Mouse (Mus musculus) right cerebral cortex, adult 2 months (tissue): ENCODE measurements around the gene Nop2.
"Not testable (repeated sequence)": the region's sequence is repeated elsewhere in the genome, so short reads cannot be mapped to it uniquely, and the experiment has no call there.

Experiments used
- DNase-seq, 2 experiments: peaks; one replicate each; pipeline ENCODE4 v3.0.0; 2021 to 2022; ENCODE audit warnings: low spot score in 2 of 2

The Nop2 gene

DNA sequence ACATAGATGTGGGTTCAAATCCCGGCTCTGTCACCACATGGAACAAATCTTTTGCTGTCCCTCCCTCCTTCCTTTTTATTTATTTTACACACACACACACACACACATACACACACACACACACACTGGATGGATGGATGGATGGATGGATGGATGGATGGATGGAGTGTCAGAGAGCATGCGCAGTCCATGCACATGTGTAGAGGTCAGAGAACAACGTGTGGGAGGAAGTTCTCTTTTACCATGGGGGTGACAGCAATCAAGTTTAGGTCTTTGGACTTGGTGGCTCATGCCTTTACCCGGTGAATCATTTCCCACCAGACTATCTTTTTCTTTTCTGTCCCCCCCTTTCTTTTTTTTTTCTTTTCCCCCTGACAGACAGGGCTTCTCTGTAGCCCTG, 22.0 kb downstream of the Nop2 start:
- no peak for DNase-seq

DNA sequence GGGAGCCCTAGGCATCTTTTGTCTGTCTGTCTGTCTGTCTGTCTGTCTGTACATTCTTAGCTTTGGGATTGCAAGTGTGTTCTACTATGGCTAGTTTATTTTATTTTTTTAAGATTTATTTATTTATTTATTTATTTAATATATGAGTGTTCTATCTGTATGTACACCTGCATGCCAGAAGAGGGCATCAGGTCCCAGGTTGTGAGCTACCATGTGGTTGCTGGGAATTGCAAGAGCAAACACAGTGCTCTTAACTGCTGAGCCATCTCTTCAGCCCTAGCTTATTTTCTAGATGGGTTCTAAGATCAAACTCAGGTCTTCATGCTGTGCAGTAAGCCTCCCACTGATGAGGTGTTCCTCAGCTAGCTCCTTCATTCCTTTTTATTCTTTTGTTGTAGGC, 22.8 kb downstream of the Nop2 start:
- DNase-seq: no peak

DNA sequence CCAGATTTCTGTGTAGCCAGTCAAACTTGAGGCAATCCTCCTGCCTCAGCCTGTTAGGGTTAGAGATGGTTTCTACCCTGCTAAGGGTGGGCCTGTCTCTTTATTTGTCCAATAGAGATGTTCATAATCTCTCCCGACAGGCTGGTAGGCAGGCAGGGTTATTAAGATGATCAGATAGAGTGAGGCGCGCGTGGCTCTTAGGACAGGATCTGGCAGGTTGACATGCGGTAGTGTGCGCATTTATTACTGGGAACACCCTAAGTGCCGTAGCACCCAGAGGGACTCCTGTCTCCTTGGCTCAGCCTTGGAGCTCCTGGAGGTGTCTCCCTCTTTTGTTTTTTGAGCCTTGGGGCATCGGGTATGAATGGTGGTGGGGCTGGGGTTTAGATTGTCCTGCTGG, 23.6 kb downstream of the Nop2 start:
- DNase-seq: no peak

DNA sequence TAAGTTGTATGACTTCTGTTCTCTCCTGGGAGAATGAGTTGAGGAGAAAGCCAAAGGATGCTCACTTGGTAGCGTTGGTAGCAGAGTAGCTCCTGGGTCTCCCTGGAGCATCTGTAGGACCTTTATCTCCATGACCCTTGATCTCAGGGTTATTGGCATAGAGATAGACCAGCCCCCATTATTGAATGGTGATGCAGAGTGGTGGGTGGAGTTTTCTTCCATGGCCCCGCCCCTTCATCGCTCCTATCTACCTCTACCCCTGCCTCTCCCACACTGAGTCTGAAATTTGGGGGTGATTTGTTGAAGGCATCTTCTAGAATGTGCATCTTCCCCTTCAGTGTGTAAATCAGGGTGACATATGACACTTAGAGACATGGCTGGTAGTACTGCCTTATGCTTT, 24.8 kb downstream of the Nop2 start:
- DNase-seq: no peak

DNA sequence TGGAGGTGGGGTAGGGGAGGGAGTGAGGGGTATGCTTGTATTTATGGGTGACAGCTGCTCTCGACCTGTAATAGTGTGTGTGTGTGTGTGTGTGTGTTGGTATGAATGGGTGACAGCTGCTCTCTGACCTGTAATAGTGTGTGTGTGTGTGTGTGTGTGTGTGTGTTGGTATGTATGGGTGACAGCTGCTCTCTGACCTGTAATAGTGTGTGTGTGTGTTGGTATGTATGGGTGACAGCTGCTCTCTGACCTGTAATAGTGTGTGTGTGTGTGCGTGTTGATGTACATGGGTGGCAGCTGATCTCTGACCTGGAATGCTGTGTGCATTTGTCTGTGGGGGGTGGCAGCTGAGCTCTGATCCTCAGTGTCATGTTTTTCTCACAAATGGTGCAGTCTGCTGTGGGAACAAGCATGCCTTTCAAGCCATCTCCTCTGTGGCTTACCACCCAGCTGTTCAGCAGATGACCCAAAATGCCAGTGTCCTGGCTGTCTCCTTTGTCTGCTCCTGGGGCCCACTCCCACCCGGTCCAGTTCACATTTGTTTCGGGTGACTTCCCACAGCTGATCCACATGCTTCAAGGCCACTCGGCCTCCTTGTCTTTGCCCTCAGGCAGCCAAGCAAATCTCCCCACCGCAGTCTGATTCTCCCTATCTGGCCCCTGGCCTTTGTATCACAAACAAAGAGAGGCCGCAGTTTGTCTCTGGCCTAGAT, 25.4 kb downstream of the Nop2 start:
- no peak for DNase-seq

DNA sequence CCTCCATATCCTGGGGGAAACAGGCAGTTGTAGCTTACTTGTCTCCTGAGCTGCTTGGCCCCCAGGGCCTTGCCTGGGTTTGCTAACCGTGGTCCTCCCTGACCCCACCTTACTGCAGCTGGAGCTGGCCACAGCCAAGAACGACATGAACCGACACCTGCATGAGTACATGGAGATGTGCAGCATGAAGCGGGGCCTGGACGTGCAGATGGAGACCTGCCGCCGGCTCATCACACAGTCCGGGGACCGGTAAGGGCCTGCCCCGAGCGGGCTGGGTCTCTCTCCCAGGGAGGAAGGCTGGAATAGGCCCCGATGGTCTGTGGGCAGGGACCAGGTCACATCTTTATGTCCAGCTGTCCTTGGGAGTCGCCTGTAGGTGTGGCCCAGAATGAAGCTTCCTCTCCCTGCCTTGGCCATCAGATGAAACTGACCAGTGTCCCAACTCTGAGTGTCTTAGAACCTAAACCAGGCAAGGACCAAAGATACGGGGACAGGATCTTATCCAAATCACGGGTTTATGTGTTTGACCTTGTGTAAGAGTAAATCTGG, 27.3 kb downstream of the Nop2 start:
- no peak for DNase-seq

DNA sequence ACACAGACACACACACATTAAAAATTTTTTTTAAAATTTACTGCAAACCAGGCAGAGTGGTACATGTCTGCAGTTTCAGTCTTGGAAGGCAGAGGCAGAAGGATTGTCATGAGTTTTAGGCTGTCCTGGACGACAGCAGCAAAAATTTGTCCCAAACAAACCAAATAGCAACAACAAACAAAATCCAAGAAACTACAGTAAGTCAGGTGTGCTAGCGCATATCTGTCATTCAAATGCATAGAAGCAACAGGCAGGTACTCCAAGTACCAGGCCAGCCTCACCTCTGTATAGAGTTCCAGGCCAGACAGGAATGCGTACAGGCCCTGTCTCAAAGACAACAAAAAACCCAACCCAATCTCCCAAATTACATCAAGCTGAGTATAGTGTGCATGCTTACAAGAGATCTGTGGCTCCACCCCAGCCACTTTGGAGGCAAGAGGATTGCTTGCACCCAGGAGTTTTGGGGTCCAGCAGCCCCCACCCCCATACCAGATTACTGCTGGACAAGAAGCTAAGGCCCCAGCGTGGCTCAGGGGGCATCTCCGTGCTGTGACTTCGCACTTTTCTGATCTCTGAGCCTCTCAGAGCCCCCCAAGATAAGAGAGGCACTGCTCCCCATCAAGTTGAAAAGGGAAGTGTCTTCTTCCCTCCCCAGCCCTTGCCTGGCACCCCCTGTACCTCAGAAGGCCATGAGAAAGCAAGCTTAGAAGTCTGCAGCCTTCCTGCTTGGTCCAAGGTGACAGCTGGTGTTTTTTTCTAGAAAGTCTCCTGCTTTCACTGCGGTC, 28.3 kb downstream of the Nop2 start:
- no peak for DNase-seq

DNA sequence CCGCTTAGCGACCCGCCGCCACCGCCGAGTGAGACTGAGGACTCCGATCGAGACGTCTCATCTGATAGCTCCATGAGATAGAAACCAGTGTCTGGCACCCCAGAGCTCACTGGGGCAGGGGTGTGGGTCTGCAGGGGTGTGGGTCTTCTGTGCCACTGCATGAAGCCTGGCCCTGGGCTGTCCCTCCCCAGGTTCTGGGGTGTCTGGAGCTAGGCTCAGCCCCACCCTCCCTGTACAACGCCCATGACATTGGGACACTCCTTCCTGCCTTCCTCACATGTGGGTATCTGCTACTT, 28.8 kb downstream of the Nop2 start:
- peak in 1 of 2 experiments; percentile 15 for DNase-seq

DNA sequence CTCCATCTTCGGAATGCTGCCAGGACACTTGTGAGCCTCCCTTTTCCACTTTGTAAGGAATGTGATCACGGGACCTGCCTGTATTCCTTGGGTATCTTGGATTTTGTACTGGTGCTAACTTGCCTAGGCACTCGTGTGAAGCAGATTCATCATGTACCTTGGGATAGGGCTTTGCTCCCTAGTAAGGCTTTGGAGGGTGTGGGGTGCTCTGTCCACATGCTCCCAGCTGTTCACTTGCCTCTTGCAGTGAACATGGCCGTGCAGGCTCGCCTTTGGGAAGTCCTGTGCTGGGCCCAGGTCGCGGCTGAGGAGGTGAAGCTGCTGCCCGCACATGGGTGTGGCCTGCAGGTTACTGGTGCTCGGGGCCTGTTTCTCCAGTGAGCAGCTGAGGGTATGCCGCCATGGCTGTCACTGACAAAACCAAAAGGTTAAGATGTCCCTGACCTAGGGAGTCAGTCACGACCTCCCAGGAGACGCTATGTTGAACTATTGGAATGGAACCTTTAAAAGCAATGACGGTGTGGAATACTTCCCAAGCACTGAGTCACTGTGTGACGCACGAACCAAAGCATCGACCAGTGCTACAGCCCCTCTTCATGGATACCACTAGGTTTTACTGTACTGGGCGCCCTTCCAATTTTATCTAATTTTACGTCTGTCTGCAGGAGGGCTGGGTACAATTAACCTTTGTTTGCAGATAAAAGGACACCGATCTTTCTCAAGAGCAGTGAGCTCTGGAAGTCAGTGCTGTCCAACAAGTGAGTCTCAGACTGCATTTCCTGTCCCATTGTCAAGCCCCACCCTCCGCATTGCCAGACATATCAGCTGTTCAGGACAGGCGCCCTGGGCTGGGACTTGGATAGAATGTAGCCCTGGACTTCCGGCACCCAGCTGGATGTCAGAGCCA, 29.4 kb downstream of the Nop2 start:
- peak; percentile 59 to 67 for DNase-seq

DNA sequence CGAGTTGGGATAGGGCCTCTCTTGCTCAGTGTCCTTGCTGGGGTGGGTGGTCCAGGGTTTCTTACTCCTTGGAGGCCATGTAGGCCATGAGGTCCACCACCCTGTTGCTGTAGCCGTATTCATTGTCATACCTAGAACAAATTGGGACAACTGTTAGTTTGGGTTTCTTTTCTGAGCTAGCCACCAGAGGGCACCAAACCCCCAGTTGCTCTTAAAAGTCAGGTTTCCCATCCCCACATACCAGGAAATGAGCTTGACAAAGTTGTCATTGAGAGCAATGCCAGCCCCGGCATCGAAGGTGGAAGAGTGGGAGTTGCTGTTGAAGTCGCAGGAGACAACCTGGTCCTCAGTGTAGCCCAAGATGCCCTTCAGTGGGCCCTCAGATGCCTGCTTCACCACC, 30.3 kb downstream of the Nop2 start:
- DNase-seq: peak; percentile 77 to 80

DNA sequence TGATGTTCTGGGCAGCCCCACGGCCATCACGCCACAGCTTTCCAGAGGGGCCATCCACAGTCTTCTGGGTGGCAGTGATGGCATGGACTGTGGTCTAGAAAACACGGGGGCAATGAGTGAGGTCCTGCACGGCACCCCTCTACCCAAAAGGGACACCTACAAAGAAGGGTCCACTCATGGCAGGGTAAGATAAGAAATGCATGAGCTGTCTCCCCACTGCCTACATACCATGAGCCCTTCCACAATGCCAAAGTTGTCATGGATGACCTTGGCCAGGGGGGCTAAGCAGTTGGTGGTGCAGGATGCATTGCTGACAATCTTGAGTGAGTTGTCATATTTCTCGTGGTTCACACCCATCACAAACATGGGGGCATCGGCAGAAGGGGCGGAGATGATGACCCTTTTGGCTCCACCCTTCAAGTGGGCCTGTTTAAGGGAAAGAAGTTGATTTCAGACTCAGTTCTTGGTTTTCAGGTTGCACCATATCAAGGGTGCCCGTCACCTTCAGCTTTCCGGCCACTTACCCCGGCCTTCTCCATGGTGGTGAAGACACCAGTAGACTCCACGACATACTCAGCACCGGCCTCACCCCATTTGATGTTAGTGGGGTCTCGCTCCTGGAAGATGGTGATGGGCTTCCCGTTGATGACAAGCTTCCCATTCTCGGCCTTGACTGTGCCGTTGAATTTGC, 31.1 kb downstream of the Nop2 start:
- not testable (repeated sequence) for DNase-seq

DNA sequence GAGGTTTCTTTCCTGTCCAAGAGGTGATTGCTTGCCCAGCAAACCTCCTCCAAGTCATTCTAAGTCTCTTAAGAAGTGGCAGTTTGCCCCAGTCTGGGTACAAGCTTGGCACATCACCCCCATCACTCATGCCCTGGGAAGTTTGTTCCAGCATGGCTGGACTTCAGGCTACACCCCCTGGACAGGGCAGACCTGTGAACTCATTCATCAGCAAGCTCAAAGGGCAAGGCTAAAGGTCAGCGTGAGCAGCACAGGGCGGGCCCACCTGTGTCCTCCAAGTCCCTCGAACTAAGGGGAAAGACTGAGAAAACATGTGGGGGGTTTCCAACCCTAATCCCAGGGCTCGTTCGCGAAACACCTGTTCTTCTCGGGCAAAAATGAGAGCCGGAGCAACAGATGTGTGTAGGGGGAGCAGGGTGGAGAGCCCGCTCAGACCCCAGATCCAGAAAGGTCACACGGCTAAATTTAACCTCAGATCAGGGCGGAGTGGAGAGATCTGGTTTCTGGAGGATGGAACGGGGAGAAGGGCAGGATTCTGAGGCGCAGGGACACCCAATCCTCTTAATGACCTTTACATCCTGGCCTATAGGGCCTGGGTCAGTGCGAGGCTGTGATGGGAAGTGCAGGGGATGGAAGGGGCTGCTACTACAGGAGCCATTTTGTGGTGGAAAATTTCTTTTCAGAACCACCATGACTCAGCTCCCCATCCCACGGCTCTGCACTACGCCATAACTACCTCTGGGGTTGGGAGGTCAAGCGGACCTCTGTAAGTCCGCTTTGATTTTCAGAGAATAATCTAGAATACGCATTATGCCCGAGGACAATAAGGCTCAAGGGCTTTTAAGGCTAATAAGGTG, 32.3 kb downstream of the Nop2 start:
- DNase-seq: peak; percentile 31 to 49

DNA sequence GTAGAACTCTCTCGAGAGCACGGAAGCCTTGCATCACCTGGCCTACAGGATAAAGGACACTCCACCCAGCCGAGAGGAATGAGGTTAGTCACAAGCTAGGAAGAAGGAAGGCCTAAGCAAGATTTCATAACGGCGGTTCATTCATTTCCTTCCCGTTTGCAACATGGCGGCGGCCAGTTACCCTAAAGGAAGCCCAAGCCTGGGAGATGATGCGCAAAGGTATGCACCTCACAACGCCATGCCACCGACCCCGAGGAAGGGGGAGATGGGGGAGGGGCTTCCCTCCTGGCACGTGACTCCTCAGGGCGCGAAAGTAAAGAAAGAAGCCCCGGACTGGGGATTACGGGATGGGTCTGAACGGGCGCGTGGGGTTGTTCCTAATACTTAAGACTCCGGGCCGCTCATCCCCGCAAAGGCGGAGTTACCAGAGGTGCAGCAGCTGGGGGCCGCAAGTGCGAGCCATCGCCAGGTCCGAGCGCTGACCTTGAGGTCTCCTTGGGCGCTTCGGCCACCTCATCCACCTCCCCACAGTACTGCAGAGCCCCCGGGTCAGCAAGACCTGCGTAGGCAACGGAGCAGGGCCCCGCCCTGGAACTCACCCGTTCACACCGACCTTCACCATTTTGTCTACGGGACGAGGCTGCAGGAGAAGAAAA, 33.1 kb downstream of the Nop2 start:
- DNase-seq: peak; percentile 45 to 61

DNA sequence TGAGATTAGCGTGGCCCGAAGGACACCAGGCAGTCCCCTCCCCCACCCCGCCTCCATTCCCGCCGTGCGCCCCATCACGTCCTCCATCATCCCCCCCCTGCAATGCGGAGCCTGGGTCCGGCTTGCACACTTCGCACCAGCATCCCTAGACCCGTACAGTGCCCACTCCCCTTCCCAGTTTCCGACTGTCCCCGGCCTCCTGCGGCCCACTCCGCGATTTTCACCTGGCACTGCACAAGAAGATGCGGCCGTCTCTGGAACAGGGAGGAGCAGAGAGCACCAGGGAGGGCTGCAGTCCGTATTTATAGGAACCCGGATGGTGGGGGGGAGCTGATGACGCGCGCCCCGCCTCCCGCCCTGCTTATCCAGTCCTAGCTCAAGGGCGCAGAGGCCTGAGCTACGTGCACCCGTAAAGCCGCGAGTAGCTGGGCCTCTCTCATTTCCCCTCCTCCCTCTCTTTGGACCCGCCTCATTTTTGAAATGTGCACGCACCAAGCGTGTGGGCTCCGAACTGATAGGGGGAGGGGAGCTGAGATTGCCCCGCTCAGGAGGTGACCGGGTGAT, 33.7 kb downstream of the Nop2 start:
- DNase-seq: peak; percentile 94 to 99

DNA sequence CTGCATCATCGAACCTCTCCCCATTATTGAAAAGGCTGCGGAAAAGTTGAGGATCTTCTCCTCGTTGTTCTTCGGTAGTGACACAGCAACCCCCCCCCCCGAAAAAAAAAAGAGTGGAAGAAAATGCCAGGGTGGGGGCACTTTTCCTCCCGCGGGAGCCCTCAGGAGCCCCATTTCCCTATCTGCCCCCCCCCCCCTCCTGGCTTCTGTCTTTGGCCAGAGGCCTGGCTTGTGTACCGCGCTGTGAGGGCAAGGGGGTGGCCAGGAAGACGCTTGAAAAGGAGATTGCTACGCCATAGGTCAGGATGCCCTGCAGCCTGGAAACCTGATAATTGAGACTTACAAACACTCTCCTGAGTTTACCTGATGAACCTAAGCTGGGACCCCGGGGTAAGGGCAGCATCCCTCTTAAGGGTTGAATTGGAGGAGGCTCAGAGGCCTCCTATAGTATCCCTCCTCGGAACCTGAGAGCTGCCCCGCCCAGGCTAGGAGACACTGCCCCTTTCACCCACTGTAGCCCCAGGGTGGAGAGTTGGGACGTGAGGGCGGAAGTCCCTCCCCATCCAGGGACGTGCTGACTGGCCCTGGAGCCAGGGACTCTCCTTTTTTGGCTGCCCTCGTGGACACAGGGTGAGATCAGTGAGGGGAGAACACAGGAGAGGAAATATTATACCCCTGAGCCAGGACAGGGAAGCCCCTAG, 34.5 kb downstream of the Nop2 start, which contains the start of gene Gapdh:
Gapdh (minus strand) TSS at position 417 of the 701 bp plus-strand sequence.
- peak; percentile 26 to 42 for DNase-seq

DNA sequence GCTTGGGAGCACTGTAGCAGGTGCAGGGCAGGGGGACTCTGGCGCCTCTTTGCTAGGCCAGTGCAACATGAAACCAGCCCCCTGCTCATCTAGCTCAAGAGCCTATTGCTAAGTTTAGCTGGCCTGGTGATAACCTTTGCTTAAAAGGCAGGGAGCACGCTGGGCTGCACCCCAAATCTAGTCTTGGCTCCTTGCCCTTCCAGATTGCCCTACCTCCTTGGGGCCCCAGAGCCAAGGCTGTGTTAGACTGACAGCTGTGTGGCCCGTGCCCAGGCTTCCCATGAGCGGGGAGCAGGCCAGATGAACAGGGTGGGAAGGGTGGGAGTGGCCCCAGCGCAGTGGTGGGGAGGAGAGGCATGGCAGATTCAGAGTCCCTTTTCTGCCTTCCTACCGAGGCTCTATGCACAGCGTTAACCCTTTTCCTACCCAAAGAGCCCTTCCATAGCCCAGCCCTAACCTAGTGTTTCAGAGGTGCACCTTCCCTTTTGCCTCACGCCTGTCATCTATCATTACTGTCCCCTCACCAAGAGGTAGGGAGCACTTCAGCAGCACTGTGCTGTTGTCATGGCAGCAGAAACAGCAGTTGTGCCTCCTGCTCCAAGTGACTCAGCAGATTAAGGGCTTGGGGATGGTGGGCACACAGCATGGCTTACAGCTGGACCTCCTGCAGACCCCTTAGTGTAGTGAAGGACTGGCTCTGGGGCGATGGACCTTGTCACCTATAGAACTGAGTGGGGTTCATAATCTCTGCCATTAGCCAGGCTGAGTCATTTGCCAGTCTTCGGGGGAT, 35.3 kb downstream of the Nop2 start:
- DNase-seq: peak; percentile 63 to 66

DNA sequence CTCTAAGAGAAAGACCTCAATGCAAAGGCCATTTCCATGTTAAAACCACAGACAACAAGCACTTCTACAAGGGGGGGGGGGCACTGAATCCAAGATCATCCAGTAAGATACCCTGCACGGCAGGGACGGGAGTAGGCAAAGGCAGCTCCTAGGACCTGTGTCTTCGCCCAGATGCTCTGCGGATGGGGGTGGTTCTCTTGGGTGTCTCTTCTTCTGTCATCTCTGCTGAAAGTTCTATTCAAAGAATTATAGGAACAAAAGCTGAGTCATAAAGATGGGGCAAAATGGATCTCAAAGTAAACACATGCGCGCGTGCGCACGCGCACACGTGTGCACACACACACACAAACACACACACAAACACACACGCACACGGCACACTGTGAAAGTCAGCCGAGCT, 36.4 kb downstream of the Nop2 start:
- peak; percentile 39 to 59 for DNase-seq

DNA sequence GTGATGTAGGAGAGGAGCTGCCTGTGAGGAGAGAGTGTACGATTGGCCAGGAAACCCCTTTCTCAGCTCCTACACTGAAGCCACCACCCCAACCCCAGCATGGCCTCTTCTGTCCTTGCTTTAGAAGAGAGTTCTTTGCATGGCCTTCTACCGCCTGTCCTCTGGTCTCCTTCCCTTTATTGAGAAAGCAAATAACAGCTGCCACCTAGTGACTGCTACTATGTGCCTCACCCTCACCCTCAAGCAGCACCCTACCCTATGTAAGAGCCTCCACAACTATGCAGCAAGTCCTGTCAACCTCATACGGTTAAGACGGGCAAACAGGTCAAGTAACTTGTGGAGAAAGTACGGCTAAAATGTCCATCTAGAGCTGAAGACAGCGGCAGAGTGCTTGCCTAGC, 38.5 kb downstream of the Nop2 start:
- DNase-seq: no peak
